Mouse (Mus musculus) forebrain, embryonic 16.5 days (tissue): ENCODE measurements around the gene Xrcc1. TPM values are rescaled to one million over a fixed set of nuclear protein-coding genes. Genes with fewer than 3 reads are reported as not detected.
A peak's percentile ranks its signal among the peaks of the same experiment; 100 is the strongest.

Experiments
- ATAC-seq: fragments of 200-750 bp; cut with Nextera tagmentation; 2 replicates; pipeline ENCODE4 v1.8.0; 2017; ENCODE audit warnings: mild to moderate bottlenecking, moderate library complexity
- H3K27ac ChIP-seq: fragments of 300-500 bp; sonication (generic); 2 replicates; pipeline ENCODE4 v1.5.1; 2014; ENCODE audit warnings: low read length, control low read depth
- H3K27me3 ChIP-seq: fragments of 300-500 bp; sonication (generic); replicated peaks from 2 replicates; pipeline ENCODE4 v1.6.1; 2014; ENCODE audit warnings: low read length; ENCODE audit not compliant: control insufficient read depth, insufficient read depth
- H3K36me3 ChIP-seq: fragments of 300-500 bp; sonication (generic); 2 replicates; pipeline ENCODE4 v1.6.1; 2014; ENCODE audit not compliant: control insufficient read depth, insufficient read depth
- H3K4me1 ChIP-seq: fragments of 300-500 bp; sonication (generic); replicated peaks from 2 replicates; pipeline ENCODE4 v1.6.1; 2014; ENCODE audit warnings: low read length; ENCODE audit not compliant: control insufficient read depth, insufficient read depth
- H3K4me2 ChIP-seq: fragments of 300-500 bp; sonication (generic); 2 replicates; pipeline ENCODE4 v1.6.1; 2014; ENCODE audit warnings: mild to moderate bottlenecking, low read length, control low read depth
- H3K4me3 ChIP-seq: fragments of 300-500 bp; sonication (generic); replicated peaks from 2 replicates; pipeline ENCODE4 v1.5.1; 2014; ENCODE audit warnings: mild to moderate bottlenecking, low read length, control low read depth
- H3K9ac ChIP-seq: fragments of 300-500 bp; sonication (generic); replicated peaks from 2 replicates; pipeline ENCODE4 v1.6.1; 2014; ENCODE audit warnings: low read depth, low read length, control low read depth
- H3K9me3 ChIP-seq: fragments of 300-500 bp; sonication (generic); 2 replicates; pipeline ENCODE4 v1.6.1; 2016; ENCODE audit warnings: low read length; ENCODE audit not compliant: control insufficient read depth
- WGBS: fragments of 180-500 bp; shearing (Covaris S2); extraction: QIAGEN DNeasy Blood & Tissue Kit; methylation state at CpG from one replicate; pipeline ENCODE4 v1.1.7; 2014; 5-methylcytosine and 5-hydroxymethylcytosine counted together
- polyA plus RNA-seq: library from polyadenylated mRNA; unstranded; fragments of >200 nt; fragmentation: Nextera tagmentation; extraction: Ambion mirVana; gene quantifications from 2 replicates; pipeline ENCODE4 v1.2.1, GENCODE M21; 2015

Gene Xrcc1
- polyA plus RNA-seq, 1 experiment from 2014 or later: 80.2 TPM

DNA sequence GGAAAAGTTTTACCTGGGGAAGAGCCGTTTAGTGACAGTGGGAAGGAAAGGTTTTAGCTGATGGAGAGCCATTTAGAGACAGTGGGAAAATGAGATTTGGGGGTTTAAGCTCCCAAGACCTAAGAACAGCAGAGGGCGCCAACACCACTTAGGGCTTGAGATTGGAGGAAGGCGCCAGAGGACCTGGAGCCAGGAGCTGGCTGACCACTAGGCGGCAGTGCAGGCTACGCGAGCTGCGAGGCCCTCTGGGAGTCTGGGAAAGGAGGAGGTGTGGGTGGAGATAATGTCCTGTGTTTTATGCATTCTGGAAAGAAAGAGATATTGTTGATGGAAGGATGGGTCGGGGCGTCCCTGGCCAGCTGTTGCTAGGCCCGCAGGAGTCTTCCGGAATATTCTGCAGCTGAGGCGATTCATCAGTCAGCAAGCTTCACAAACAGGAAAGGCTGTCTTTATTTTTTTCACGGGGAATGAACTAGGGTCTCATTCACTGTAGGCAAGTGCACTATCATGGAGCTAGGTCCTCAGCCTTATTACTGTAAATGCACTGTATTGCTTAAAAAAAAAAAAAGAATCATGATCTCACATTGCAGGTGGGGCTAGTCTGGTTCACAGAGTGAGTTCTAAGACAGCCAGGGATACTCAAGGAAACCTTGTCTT lies 55.0 kb downstream of the Xrcc1 start:
- no peaks in the 10 kb centered on the region for H3K9me3 ChIP-seq
- no peaks in the 10 kb centered on the region for H3K36me3 ChIP-seq
- 6% methylated on average over 13 of the region's 13 CpGs for WGBS
- peak overlapping the region; percentile 69 for H3K27ac ChIP-seq
- no peaks in the 10 kb centered on the region for H3K27me3 ChIP-seq
- peak; percentile 96 for ATAC-seq
- H3K4me2 ChIP-seq: peak overlapping the region; percentile 52
- peak overlapping the region; percentile 32 for H3K4me3 ChIP-seq
- H3K4me1 ChIP-seq: peaks cover 4% of the 10 kb centered on the region; the same call in 1 of the 2 replicates
- H3K9ac ChIP-seq: peak overlapping the region; percentile 49

DNA sequence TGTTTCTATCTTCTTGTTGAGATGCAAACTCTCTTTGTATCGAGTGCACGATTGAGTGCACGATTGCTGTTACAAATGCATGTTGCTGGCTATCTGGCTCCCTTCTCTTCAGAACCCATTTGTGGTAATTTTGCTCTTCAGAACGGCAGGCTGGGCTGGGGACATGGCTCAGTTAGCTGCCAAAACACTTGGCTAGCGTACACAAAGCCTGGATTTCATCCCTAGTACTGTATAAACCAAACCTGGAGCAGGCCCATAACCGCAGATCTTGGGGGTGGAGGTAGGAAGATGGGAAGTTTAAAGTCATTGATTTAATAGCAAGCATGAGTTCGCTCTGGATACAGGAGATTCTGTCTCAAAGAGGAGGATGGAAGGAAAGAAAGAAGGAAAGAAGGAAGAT lies 59.5 kb downstream of the Xrcc1 start:
- Histone ChIP-seq H3K9me3 (no peaks in the 10 kb centered on the region), H3K36me3 (no peaks in the 10 kb centered on the region), H3K4me1 (peaks cover 7% of the 10 kb centered on the region), H3K9ac (no peak overlapping the region), H3K4me2 (no peak overlapping the region), H3K27me3 (peaks cover 9% of the 10 kb centered on the region), H3K27ac (no peak overlapping the region), H3K4me3 (no peak overlapping the region)
- WGBS: 68% methylated on average over 7 of the region's 7 CpGs
- no peak for ATAC-seq

DNA sequence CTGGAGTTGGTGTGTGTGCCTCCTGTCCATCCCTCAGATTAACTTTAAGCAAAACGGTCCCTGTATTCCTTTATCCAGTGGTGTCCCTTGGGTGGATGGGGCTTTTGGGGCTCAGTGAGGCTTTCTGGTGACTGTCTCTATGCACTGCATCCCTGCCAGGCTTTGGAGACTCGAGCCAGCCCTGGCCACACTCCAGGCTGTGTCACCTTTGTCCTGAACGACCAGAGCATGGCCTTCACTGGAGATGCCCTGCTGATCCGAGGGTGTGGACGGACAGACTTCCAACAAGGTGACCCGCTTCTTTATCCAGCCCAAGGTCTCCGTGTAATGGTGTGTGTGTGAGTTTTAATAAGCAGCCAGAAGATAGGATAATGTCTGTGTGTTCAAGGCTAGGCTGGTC lies 60.0 kb downstream of the Xrcc1 start:
- Histone ChIP-seq H3K4me3 (no peak overlapping the region), H3K9ac (no peak overlapping the region), H3K4me2 (no peak overlapping the region), H3K27ac (no peak overlapping the region), H3K36me3 (no peaks in the 10 kb centered on the region), H3K9me3 (no peaks in the 10 kb centered on the region), H3K27me3 (peaks cover 12% of the 10 kb centered on the region), H3K4me1 (peaks cover 12% of the 10 kb centered on the region)
- no peak for ATAC-seq
- 80% methylated on average over 7 of the region's 7 CpGs for WGBS

DNA sequence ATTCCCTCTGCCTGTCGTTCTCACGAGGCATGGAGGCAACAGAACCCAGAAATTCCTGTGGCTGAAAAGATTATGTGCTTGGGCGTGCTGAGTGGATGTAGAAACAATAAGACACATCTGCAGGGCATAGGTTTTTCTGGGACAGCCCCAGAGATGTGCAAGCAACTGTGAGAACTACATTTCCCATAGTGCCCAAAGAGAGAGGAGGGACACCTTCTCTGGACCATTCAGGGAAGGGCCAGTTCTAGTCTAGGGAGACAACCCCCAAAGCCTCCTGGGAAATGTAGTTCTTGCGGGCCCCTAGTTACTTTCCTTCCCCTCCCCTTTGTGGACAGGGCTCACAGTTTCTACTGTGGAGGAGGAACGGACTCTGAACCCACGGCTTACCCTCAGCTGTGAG lies 61.9 kb downstream of the Xrcc1 start:
- Histone ChIP-seq H3K4me2 (no peak overlapping the region), H3K4me3 (no peak overlapping the region), H3K27me3 (peaks cover 30% of the 10 kb centered on the region), H3K36me3 (no peaks in the 10 kb centered on the region), H3K9me3 (no peaks in the 10 kb centered on the region), H3K27ac (no peak overlapping the region), H3K9ac (no peak overlapping the region), H3K4me1 (peaks cover 16% of the 10 kb centered on the region)
- WGBS: 46% methylated on average over 6 of the region's 6 CpGs
- peak; percentile 87 for ATAC-seq

DNA sequence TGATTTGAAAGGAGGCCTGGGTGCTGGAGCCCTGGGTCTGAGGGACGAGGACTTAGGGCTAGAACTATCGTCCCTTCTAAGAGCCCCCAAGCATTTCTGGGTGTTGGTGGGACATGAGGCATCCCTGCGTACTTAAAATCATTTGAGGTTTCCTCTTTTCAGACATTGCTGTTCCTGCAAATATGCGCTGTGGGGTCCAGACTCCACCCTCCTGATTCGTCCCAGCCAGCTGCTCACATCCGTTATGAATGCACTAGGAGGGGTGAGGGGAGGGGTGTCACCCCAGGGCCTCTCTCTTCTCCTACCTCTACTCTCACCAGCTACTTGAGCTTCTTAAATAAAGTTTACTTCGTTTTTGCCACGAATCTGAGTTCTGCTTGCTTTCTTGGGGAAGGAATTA lies 62.5 kb downstream of the Xrcc1 start:
- no peak for ATAC-seq
- Histone ChIP-seq H3K9me3 (no peaks in the 10 kb centered on the region), H3K4me3 (no peak overlapping the region), H3K27ac (no peak overlapping the region), H3K9ac (no peak overlapping the region), H3K4me2 (no peak overlapping the region), H3K4me1 (peaks cover 16% of the 10 kb centered on the region), H3K36me3 (no peaks in the 10 kb centered on the region), H3K27me3 (peaks cover 36% of the 10 kb centered on the region)
- WGBS: 74% methylated on average over 8 of the region's 8 CpGs

DNA sequence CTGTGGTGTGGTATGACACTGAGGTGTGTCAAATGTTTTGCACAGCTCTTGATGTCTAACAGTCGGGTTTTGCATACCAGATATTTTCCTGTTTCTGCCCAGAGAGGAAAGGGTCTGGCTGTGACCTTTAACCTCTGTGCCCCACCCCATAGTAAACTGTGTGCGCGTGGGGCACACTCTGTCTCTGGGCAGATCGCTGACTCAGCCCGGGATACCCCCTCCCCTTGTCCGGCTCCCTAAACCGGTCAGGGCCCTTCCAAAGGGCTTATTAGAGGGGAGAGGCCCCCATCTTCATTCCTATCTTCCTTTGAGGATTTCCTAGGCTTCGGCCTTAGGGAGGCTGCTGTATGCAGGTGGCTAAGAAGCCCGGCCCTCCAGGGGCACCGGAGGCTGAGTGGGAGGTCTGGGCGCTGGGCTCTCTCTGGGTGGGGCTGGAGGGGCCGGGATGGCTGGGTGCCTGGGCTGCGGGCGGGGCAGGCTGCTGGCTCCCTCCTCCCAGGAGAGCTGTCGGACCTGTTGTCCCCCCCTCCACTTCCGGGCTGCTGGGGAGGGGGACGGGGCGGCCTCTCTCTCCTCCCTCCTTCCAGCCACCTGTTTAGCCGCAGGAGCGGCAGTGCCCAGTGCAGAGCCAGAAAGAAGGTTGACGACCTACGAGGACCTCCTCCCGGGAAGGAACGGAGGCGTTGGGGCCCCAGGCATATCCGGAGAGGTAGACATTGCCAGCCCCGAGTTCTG lies 64.2 kb downstream of the Xrcc1 start, which contains the start of gene Phldb3:
Gene Phldb3 (plus strand): TSS at position 620 of the 735 bp plus-strand sequence.
- H3K36me3 ChIP-seq: no peaks in the 10 kb centered on the region
- peaks cover 16% of the 10 kb centered on the region for H3K4me1 ChIP-seq
- 3% methylated on average over 26 of the region's 27 CpGs for WGBS
- no peak within 1 kb of the TSS for H3K9ac ChIP-seq
- ATAC-seq: no peak
- H3K4me3 ChIP-seq: peak within 1 kb of the TSS; percentile 33
- peaks cover 38% of the 10 kb centered on the region for H3K27me3 ChIP-seq
- peak within 1 kb of the TSS; percentile 49 for H3K4me2 ChIP-seq
- no peak within 1 kb of the TSS for H3K27ac ChIP-seq
- no peaks in the 10 kb centered on the region for H3K9me3 ChIP-seq

DNA sequence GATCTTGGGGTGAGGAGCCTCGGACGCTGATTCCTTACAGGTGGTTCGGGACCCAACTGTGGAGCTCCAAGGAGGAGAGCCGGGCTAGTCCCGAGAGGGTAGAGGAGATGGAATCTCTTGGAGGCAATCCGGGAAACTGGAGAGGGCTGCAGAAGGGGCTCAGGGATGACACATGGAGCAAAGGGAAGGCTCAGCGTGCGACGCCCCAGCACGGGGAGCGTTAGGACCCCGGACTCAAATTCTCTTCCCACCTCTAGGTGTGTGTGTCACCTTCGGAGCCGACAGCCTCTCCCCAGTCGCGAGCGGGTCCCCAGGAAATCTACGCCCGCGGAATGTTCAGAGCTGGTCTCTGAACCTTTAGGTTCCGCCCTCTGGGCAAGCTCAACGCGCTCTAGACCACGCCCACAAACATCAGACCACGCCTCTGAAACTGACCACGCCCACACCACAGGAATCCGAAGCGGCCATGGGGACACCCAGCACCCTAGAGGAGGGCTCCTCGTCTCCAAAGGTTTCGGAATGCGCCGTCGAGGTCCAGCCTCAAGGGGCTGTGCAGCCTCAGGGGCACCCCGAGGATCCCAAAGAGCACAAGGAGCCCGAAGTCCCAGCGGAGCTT lies 64.9 kb downstream of the Xrcc1 start:
- Histone ChIP-seq H3K4me1 (peaks cover 16% of the 10 kb centered on the region), H3K27me3 (peaks cover 38% of the 10 kb centered on the region), H3K4me3 (peak overlapping the region; percentile 33), H3K4me2 (peak overlapping the region; percentile 49), H3K9me3 (no peaks in the 10 kb centered on the region), H3K9ac (no peak overlapping the region), H3K27ac (no peak overlapping the region), H3K36me3 (no peaks in the 10 kb centered on the region)
- WGBS: under 1% methylated on average over 36 of the region's 36 CpGs
- ATAC-seq: no peak; the same call in 1 of the 2 replicates

DNA sequence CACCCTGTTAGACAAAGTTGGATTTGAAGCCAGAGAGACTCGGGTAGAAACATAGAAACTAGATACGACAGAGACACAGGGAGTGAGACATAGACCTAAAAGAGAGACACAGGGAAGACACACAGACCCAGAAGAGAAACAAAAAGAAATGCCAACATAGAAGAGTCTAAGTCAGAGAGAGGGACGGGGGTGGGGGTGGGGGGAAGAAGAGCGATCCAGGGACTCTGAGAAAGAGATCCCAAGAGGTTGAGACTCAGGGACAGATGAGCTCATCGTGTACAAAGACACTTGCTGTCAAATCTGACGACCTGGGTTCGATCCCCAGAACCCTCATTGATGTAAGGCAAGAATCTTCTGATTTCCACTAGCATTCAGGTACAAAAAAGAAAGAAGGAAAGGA lies 65.6 kb downstream of the Xrcc1 start:
- Histone ChIP-seq H3K9me3 (no peaks in the 10 kb centered on the region), H3K9ac (no peak overlapping the region), H3K36me3 (no peaks in the 10 kb centered on the region), H3K27me3 (peaks cover 38% of the 10 kb centered on the region), H3K4me2 (peak overlapping the region; percentile 49), H3K4me3 (no peak overlapping the region; the same call in 1 of the 2 replicates), H3K4me1 (peaks cover 16% of the 10 kb centered on the region), H3K27ac (no peak overlapping the region)
- no peak for ATAC-seq
- whole genome bisulfite sequencing: 16% methylated on average over 7 of the region's 7 CpGs

DNA sequence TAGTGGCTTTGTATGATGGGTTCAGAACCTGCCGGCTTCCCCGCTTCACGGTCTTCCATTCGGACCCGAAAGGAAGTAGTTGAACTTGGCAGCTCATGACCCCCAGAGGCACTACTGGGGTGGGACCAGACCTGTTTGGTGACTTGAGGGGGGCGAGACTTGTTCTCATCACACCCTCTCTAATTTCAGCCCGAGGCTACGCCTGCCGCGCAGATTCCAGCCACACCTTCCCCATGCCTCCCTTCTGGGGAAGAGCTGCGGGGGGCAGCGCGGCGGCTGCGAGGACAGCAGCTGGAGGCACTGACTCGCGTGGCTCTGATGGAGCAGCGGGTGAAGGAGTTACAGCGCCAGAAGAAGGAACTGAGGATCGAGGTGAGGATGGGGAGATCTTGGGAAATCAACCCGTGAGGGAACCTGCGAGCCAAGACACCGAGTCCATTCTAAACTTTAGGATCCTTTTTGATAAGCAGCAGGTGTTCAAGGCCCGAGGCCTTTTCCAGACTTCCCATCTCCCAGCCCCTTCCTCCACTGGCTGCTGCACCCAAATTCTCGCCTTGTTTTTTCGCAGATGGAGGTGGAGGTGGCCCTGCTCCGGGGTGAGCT lies 66.3 kb downstream of the Xrcc1 start:
- Histone ChIP-seq H3K9me3 (no peaks in the 10 kb centered on the region), H3K27ac (no peak overlapping the region), H3K4me3 (0 out of 2 replicates have a peak overlapping the region, but pooled peaks have one; percentile 5), H3K9ac (no peak overlapping the region), H3K4me1 (peaks cover 16% of the 10 kb centered on the region), H3K36me3 (no peaks in the 10 kb centered on the region), H3K4me2 (peak overlapping the region; percentile 11; the same call in 1 of the 2 replicates), H3K27me3 (peaks cover 38% of the 10 kb centered on the region)
- no peak for ATAC-seq
- 2% methylated on average over 27 of the region's 27 CpGs for WGBS
